Mouse (Mus musculus) MEL (cell line): ENCODE measurements around the gene Psrc1.

Experiments used
- CHD2 ChIP-seq: IDR thresholded peaks from 2 replicates; pipeline ENCODE4 v1.6.1; 2011; ENCODE audit warnings: low read length, improper control_type of control experiment
- CTCF ChIP-seq, 3 experiments: IDR thresholded peaks in 2 of 3; conservative IDR thresholded peaks in 1 of 3; 2 replicates each; pipeline ENCODE4 v1.5.1; 2011 to 2012; ENCODE audit warnings: low read length in 3 of 3, low read depth in 2 of 3, mild to moderate bottlenecking in 2 of 3, improper control_type of control experiment in 1 of 3, inconsistent platforms in 1 of 3, mixed read lengths in 1 of 3, moderate library complexity in 1 of 3; ENCODE audit not compliant: control insufficient read depth in 1 of 3, insufficient read depth in 1 of 3, poor library complexity in 1 of 3, severe bottlenecking in 1 of 3
- E2F4 ChIP-seq: IDR thresholded peaks from 2 replicates; pipeline ENCODE4 v1.6.1; 2011; ENCODE audit warnings: low read depth, low read length, improper control_type of control experiment, borderline replicate concordance
- EP300 ChIP-seq, 2 experiments: IDR thresholded peaks; 2 replicates each; pipeline ENCODE4 v1.6.1; 2011; ENCODE audit warnings: improper control_type of control experiment in 2 of 2, low read length in 2 of 2, low read depth in 1 of 2, mild to moderate bottlenecking in 1 of 2
- ETS1 ChIP-seq: IDR thresholded peaks from 2 replicates; pipeline ENCODE4 v1.6.1; 2012; ENCODE audit warnings: low read depth, mild to moderate bottlenecking, inconsistent platforms, low read length, improper control_type of control experiment, moderate library complexity
- GABPA ChIP-seq: IDR thresholded peaks from 2 replicates; pipeline ENCODE4 v1.6.1; 2012; ENCODE audit warnings: low read depth, mild to moderate bottlenecking, inconsistent platforms, low read length, improper control_type of control experiment, moderate library complexity
- NELFE ChIP-seq: IDR thresholded peaks from 2 replicates; pipeline ENCODE4 v1.6.1; 2011; ENCODE audit warnings: low read depth, low read length, improper control_type of control experiment
- POLR2A ChIP-seq, 2 experiments: IDR thresholded peaks; 2 replicates each; pipeline ENCODE4 v1.6.1; 2011 to 2012; ENCODE audit warnings: low read length in 2 of 2, mild to moderate bottlenecking in 2 of 2, control low read depth in 1 of 2, improper control_type of control experiment in 1 of 2, low read depth in 1 of 2, moderate library complexity in 1 of 2; ENCODE audit not compliant: control insufficient read depth in 1 of 2, insufficient read depth in 1 of 2, poor library complexity in 1 of 2
- RCOR1 ChIP-seq: IDR thresholded peaks from 2 replicates; pipeline ENCODE4 v1.6.1; 2012; ENCODE audit warnings: low read depth, mild to moderate bottlenecking, inconsistent platforms, low read length, improper control_type of control experiment
- TAL1 ChIP-seq: IDR thresholded peaks from 2 replicates; pipeline ENCODE4 v1.6.1; 2012; ENCODE audit warnings: mild to moderate bottlenecking, inconsistent platforms, low read length, moderate library complexity, mixed read lengths
- TCF12 ChIP-seq: IDR thresholded peaks from 2 replicates; pipeline ENCODE4 v1.6.1; 2014; ENCODE audit warnings: low read depth, mild to moderate bottlenecking, inconsistent platforms, low read length, improper control_type of control experiment, moderate library complexity

DNA sequence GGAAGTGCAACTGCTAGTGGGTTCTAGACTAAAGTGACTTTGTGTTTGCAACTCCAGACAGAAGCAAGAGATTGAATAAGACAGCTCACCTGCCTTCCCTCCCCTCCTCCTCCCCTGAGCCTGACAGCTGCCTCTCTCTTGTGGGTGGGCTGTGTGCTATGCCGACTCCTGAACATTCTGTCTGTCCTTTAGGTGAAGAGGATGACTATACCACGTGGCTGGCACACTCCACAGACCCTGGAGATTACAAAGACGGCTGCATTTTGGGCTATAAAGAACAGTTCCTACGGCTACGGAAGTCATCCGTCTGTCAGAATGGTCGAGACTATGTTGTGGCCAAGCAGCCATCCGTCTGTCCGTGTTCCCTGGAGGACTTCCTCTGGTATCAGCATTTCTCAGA lies 35.3 kb upstream of the Psrc1 start:
- TF ChIP-seq EP300 (IDR thresholded peaks at IDR 0.05; ENCODE audit: low read depth in 1 of 2, low read length in 2 of 2) = no peak
- TF ChIP-seq E2F4 = no peak
- no peak for TF ChIP-seq NELFE
- no peak for TF ChIP-seq CTCF (IDR thresholded peaks at IDR 0.05 in 2 of 3, conservative IDR thresholded peaks at IDR 0.05 in 1 of 3; ENCODE audit: control insufficient read depth in 1 of 3, insufficient read depth in 1 of 3, low read depth in 2 of 3, low read length in 3 of 3, poor library complexity in 1 of 3, severe bottlenecking in 1 of 3)
- no peak for TF ChIP-seq TAL1
- TF ChIP-seq GABPA = no peak
- TF ChIP-seq TCF12 = no peak
- TF ChIP-seq RCOR1 = no peak
- no peak for TF ChIP-seq POLR2A (IDR thresholded peaks at IDR 0.05; ENCODE audit: control insufficient read depth in 1 of 2, insufficient read depth in 1 of 2, low read depth in 1 of 2, low read length in 2 of 2, poor library complexity in 1 of 2)
- TF ChIP-seq ETS1 = no peak
- TF ChIP-seq CHD2 = no peak
